Mouse (Mus musculus) embryonic facial prominence, embryonic 10.5 days (tissue): Measurements from ENCODE around the gene Cpeb3. TPM values are rescaled to one million over a fixed set of nuclear protein-coding genes. Genes with fewer than 3 reads are reported as not detected.
"Not testable (repeated sequence)": the region's sequence is repeated elsewhere in the genome, so short reads cannot be mapped to it uniquely, and the experiment has no call there.

Experiments used
- DNase-seq: peaks from one replicate; pipeline ENCODE4 v3.0.0-alpha.2; 2017; ENCODE audit warnings: low spot score
- H3K27ac ChIP-seq: fragments of 300-500 bp; sonication (generic); replicated peaks from 2 replicates; pipeline ENCODE4 v1.5.1; 2016; ENCODE audit warnings: mild to moderate bottlenecking
- H3K27me3 ChIP-seq: fragments of 300-500 bp; sonication (generic); replicated peaks from 2 replicates; pipeline ENCODE4 v1.6.1; 2016; ENCODE audit warnings: low read depth, mild to moderate bottlenecking; ENCODE audit not compliant: poor library complexity, severe bottlenecking
- H3K36me3 ChIP-seq: fragments of 300-500 bp; sonication (generic); replicated peaks from 2 replicates; pipeline ENCODE4 v1.6.1; 2016; ENCODE audit warnings: mild to moderate bottlenecking, moderate library complexity
- H3K4me1 ChIP-seq: fragments of 300-500 bp; sonication (generic); 2 replicates; pipeline ENCODE4 v1.6.1; 2016
- H3K4me3 ChIP-seq: fragments of 300-500 bp; sonication (generic); 2 replicates; pipeline ENCODE4 v1.5.1; 2016; ENCODE audit warnings: mild to moderate bottlenecking, moderate library complexity
- H3K9me3 ChIP-seq: fragments of 300-500 bp; sonication (generic); 2 replicates; pipeline ENCODE4 v1.6.1; 2016; ENCODE audit warnings: mild to moderate bottlenecking
- WGBS: fragments of 180-500 bp; shearing (Covaris S2); methylation state at CpG from one replicate; pipeline ENCODE4 v1.1.7; 2016; 5-methylcytosine and 5-hydroxymethylcytosine counted together
- polyA plus RNA-seq: library from polyadenylated mRNA; unstranded; fragments of >200 nt; fragmentation: Nextera tagmentation; extraction: Ambion mirVana; gene quantifications from 2 replicates; pipeline ENCODE4 v1.2.1, GENCODE M21; 2016

Gene Cpeb3
- polyA plus RNA-seq, 1 experiment from 2014 or later = 0.76 TPM

DNA sequence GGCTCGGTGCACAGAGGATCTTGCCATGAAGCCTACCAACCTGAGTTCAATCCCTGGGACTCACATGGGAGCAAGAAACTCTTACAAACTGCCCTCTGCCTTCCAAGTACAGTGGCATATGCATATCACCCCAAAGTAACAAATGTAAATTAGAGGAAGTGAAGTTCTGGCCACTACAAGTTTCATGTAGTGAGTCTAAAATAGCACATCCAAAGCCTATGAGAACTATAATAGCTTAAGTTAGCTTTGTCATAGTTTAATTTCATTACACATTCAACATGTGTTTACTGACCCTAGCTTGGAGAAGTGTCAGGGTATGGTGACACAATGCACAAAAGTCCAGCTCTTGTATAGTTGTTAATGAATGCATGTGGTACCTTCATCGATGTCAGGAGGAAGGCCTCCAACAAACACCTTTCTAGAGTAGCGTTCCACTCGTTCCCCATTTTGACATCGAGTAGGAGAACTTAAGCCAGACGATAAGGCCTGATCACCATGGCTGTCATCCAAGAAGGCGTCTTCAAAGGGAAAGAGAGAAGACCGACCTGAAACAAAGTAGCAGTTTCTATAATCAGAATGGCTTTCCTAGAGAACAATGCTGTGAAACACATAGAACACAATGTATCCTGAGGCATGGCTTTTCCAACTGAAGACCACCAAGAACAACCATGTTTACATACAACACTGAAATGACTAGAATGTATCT, 120.2 kb downstream of the Cpeb3 start:
- peaks cover 8% of the 10 kb centered on the region; the same call in 1 of the 2 replicates for H3K4me1 ChIP-seq
- H3K27ac ChIP-seq = no peak overlapping the region
- no peaks in the 10 kb centered on the region for H3K9me3 ChIP-seq
- no peak overlapping the region for H3K4me3 ChIP-seq
- 92% methylated on average over 8 of the region's 8 CpGs for WGBS
- no peaks in the 10 kb centered on the region for H3K36me3 ChIP-seq
- no peaks in the 10 kb centered on the region for H3K27me3 ChIP-seq
- DNase-seq = no peak

GRCm38 (mm10) chr19:37084546-37084945, 123.9 kb downstream of the Cpeb3 start:
- 79% methylated on average over 3 of the region's 3 CpGs for WGBS
- no peaks in the 10 kb centered on the region for H3K9me3 ChIP-seq
- H3K36me3 ChIP-seq = no peaks in the 10 kb centered on the region
- no peak overlapping the region for H3K4me3 ChIP-seq
- H3K4me1 ChIP-seq = no peaks in the 10 kb centered on the region
- no peak for DNase-seq
- no peak overlapping the region for H3K27ac ChIP-seq
- no peaks in the 10 kb centered on the region for H3K27me3 ChIP-seq

DNA sequence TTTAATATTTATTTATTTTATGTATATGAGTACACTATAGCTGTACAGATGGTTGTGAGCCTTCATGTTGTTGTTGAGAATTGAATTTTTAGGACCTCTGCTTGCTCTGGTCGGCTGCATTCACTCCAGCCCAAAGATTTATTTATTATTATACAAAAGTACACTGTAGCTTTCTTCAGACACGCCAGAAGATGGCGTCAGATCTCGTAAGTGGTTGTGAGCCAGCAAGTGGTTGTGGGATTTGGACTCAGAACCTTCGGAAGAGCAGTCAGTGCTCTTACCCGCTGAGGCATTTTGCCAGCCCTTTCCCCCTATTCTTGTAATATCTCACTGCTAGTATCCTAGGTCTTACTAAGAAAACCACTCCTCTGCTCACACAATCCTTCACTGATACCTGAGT, 126.9 kb downstream of the Cpeb3 start:
- Histone ChIP-seq H3K27me3 (no peaks in the 10 kb centered on the region), H3K4me3 (no peak overlapping the region), H3K27ac (no peak overlapping the region), H3K36me3 (no peaks in the 10 kb centered on the region), H3K9me3 (no peaks in the 10 kb centered on the region), H3K4me1 (no peaks in the 10 kb centered on the region)
- DNase-seq = no peak
- 65% methylated on average over 6 of the region's 6 CpGs for WGBS

DNA sequence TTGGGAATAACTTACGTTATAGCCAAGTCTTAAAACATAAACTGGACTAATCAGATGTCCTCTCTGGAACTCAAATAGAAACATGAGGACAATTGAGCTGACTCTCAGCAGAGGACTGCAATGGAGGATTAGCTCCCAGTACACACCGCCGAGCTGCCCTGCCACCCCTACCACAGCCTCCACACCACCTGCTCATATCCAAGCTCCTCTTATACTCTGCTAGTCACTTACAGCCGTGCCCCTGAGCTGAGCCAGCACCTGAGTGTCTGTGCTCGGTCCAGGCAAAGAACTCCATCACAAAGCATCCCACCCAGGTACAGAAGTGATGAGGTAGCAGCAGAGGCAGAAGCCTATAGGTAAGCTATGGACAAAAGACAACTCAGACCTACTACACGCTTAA, 129.2 kb downstream of the Cpeb3 start:
- H3K4me3 ChIP-seq = no peak overlapping the region
- H3K27me3 ChIP-seq = no peaks in the 10 kb centered on the region
- no peaks in the 10 kb centered on the region for H3K9me3 ChIP-seq
- H3K27ac ChIP-seq = no peak overlapping the region
- H3K4me1 ChIP-seq = 0 out of 2 replicates have a peak, but pooled peaks cover 5% of the 10 kb centered on the region
- no peaks in the 10 kb centered on the region for H3K36me3 ChIP-seq
- no peak for DNase-seq
- 86% methylated on average over 6 of the region's 6 CpGs for WGBS

DNA sequence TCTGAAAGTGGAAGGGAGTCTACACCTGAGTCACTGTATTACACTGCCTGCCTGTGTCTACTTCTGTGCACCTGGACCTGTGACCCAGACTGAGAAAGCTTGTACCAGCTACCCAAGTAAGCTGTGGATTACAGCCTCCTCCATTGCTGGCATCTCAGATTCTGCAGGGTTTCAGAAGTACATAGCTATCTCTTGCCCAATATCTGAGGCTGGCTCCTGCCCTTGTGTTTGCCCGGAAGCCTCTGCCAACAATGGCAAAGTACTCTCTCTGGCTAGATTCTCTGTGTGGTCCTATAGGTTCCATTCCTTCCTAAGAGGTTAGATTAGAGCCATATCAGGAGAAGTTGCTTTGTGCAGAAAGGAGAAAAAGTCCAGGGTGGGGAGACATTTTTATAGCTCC, 129.8 kb downstream of the Cpeb3 start:
- Histone ChIP-seq H3K27me3 (no peaks in the 10 kb centered on the region), H3K27ac (no peak overlapping the region), H3K9me3 (no peaks in the 10 kb centered on the region), H3K4me3 (no peak overlapping the region), H3K4me1 (0 out of 2 replicates have a peak, but pooled peaks cover 5% of the 10 kb centered on the region), H3K36me3 (no peaks in the 10 kb centered on the region)
- WGBS = 96% methylated on average over 1 of the region's 1 CpGs
- no peak for DNase-seq

GRCm38 (mm10) chr19:37078064-37078463, 130.3 kb downstream of the Cpeb3 start:
- H3K27me3 ChIP-seq = no peaks in the 10 kb centered on the region
- H3K27ac ChIP-seq = no peak overlapping the region
- 59% methylated on average over 4 of the region's 4 CpGs for WGBS
- H3K9me3 ChIP-seq = no peaks in the 10 kb centered on the region
- H3K36me3 ChIP-seq = no peaks in the 10 kb centered on the region
- H3K4me1 ChIP-seq = 0 out of 2 replicates have a peak, but pooled peaks cover 5% of the 10 kb centered on the region
- no peak overlapping the region for H3K4me3 ChIP-seq
- no peak for DNase-seq

DNA sequence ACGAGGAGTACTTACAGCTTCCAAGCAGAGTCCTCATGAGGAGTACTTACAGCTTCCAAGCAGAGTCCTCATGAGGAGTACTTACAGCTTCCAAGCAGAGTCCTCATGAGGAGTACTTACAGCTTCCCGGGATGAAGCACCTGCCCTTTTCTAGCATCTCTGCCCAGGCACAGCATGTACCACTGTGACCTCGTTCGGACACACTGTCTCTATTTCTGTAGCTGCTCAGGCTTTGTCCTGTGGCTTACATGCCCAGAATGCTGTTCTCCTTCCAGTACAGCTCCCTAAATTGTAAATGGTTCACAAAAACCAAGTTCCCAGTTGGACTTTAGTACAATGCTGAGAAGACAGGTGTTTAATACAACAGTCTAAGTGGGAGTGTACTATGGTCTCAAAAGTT, 131.1 kb downstream of the Cpeb3 start:
- H3K9me3 ChIP-seq, H3K27ac ChIP-seq, DNase-seq, H3K27me3 ChIP-seq, H3K4me3 ChIP-seq, H3K36me3 ChIP-seq, H3K4me1 ChIP-seq: not testable (repeated sequence)
- 87% methylated on average over 4 of the region's 4 CpGs for WGBS

- Histone ChIP-seq H3K4me3 (no peak overlapping the region), H3K36me3 (no peaks in the 10 kb centered on the region), H3K4me1 (0 out of 2 replicates have a peak, but pooled peaks cover 5% of the 10 kb centered on the region), H3K27ac (no peak overlapping the region), H3K9me3 (no peaks in the 10 kb centered on the region), H3K27me3 (no peaks in the 10 kb centered on the region)
- DNase-seq = no peak
- 80% methylated on average over 4 of the region's 4 CpGs for WGBS
These were observed 131.8 kb downstream of the Cpeb3 start for GRCm38 (mm10) chr19:37076646-37077045.

- no peaks in the 10 kb centered on the region for H3K9me3 ChIP-seq
- no peak for DNase-seq
- no peak overlapping the region for H3K4me3 ChIP-seq
- no peaks in the 10 kb centered on the region for H3K36me3 ChIP-seq
- H3K4me1 ChIP-seq = 0 out of 2 replicates have a peak, but pooled peaks cover 5% of the 10 kb centered on the region
- H3K27me3 ChIP-seq = no peaks in the 10 kb centered on the region
- WGBS = 62% methylated on average over 2 of the region's 2 CpGs
- H3K27ac ChIP-seq = no peak overlapping the region
These were observed 132.3 kb downstream of the Cpeb3 start for GRCm38 (mm10) chr19:37076116-37076515.

GRCm38 (mm10) chr19:37075690-37076089, 132.7 kb downstream of the Cpeb3 start:
- Histone ChIP-seq H3K27ac (no peak overlapping the region), H3K36me3 (no peaks in the 10 kb centered on the region), H3K4me3 (no peak overlapping the region), H3K9me3 (no peaks in the 10 kb centered on the region), H3K4me1 (0 out of 2 replicates have a peak, but pooled peaks cover 5% of the 10 kb centered on the region), H3K27me3 (no peaks in the 10 kb centered on the region)
- 65% methylated on average over 7 of the region's 7 CpGs for WGBS
- no peak for DNase-seq

GRCm38 (mm10) chr19:37074726-37075125, 133.7 kb downstream of the Cpeb3 start:
- Histone ChIP-seq H3K9me3 (no peaks in the 10 kb centered on the region), H3K4me3 (no peak overlapping the region), H3K27ac (no peak overlapping the region), H3K4me1 (0 out of 2 replicates have a peak, but pooled peaks cover 5% of the 10 kb centered on the region), H3K27me3 (no peaks in the 10 kb centered on the region), H3K36me3 (no peaks in the 10 kb centered on the region)
- no peak for DNase-seq
- 75% methylated on average over 5 of the region's 5 CpGs for WGBS

- no peak overlapping the region for H3K4me3 ChIP-seq
- no peaks in the 10 kb centered on the region for H3K9me3 ChIP-seq
- H3K36me3 ChIP-seq = no peaks in the 10 kb centered on the region
- 94% methylated on average over 3 of the region's 3 CpGs for WGBS
- no peaks in the 10 kb centered on the region for H3K27me3 ChIP-seq
- 0 out of 2 replicates have a peak, but pooled peaks cover 5% of the 10 kb centered on the region for H3K4me1 ChIP-seq
- no peak overlapping the region for H3K27ac ChIP-seq
- DNase-seq = no peak
These were observed 134.1 kb downstream of the Cpeb3 start for GRCm38 (mm10) chr19:37074276-37074675.

- no peak overlapping the region for H3K27ac ChIP-seq
- DNase-seq = no peak
- H3K9me3 ChIP-seq = no peaks in the 10 kb centered on the region
- WGBS = 59% methylated on average over 5 of the region's 5 CpGs
- H3K4me3 ChIP-seq = no peak overlapping the region
- H3K4me1 ChIP-seq = 0 out of 2 replicates have a peak, but pooled peaks cover 5% of the 10 kb centered on the region
- no peaks in the 10 kb centered on the region for H3K27me3 ChIP-seq
- H3K36me3 ChIP-seq = no peaks in the 10 kb centered on the region
These were observed 135.4 kb downstream of the Cpeb3 start for GRCm38 (mm10) chr19:37072871-37073629.
